Mouse (Mus musculus) MEL (cell line): ENCODE results near the gene Ankrd54. TPM values are rescaled to one million over a fixed set of nuclear protein-coding genes. Genes with fewer than 3 reads are reported as not detected.

Experiments
- polyA plus RNA-seq, 2 experiments: library from polyadenylated mRNA; stranded (reverse) in 1 of 2; unstranded in 1 of 2; fragments of >175 nt in 1 of 2; fragments of >200 nt in 1 of 2; gene quantifications; 2 replicates each; pipeline versions ENCODE4 v1.2.1 to v1.2.4; 2012; ENCODE audit warnings: low replicate concordance in 2 of 2, low read depth in 1 of 2; ENCODE audit not compliant: insufficient read length in 2 of 2, insufficient read depth in 1 of 2, missing spikeins in 1 of 2
- total RNA-seq: library from RNA; depleted of rRNA; stranded (reverse); fragments of 300-350 nt; gene quantifications from 2 replicates; pipeline ENCODE4 v1.2.3, GENCODE M21; 2012; rRNA removed

Gene Ankrd54
- total and polyA plus RNA-seq, 3 experiments: 42.3 to 62.2 TPM; not detected in 1

Other genes with a start within 250 kb of the Ankrd54 start
- 0.04 TPM in 1 of 2 replicates, not detected in the other for gene Cdc42ep1, start 220.3 kb downstream of the Ankrd54 start, total RNA-seq
- gene Cdc42ep1, start 220.3 kb downstream of the Ankrd54 start, polyA plus RNA-seq: 1 to 10 TPM in 1 of 2 experiments, not detected in 1; 1.7 TPM
- not detected in 2 replicates for gene Lgals2, start 207.4 kb downstream of the Ankrd54 start, total RNA-seq
- gene Lgals2, start 207.4 kb downstream of the Ankrd54 start, polyA plus RNA-seq: not detected
- 16.1 and 18.2 TPM in 2 replicates for gene Gga1, start 185.7 kb downstream of the Ankrd54 start, total RNA-seq
- gene Gga1, start 185.7 kb downstream of the Ankrd54 start, polyA plus RNA-seq: 10 to 100 TPM in 1 of 2 experiments, not detected in 1; 48.1 TPM
- gene Gm49510, start 163.2 kb downstream of the Ankrd54 start, total RNA-seq: 0.27 TPM in 1 of 2 replicates, not detected in the other
- under 1 TPM in 1 of 2 experiments, not detected in 1; 0.17 TPM for gene Gm49510, start 163.2 kb downstream of the Ankrd54 start, polyA plus RNA-seq
- 17.1 and 21.0 TPM in 2 replicates for gene Sh3bp1, start 163.1 kb downstream of the Ankrd54 start, total RNA-seq
- gene Sh3bp1, start 163.1 kb downstream of the Ankrd54 start, polyA plus RNA-seq: 10 to 100 TPM in 1 of 2 experiments, not detected in 1; 80.2 TPM
- 16.7 and 21.5 TPM in 2 replicates for gene Pdxp, start 149.0 kb downstream of the Ankrd54 start, total RNA-seq
- gene Pdxp, start 149.0 kb downstream of the Ankrd54 start, polyA plus RNA-seq: 10 to 100 TPM in 1 of 2 experiments, not detected in 1; 25.4 TPM
- gene Lgals1, start 136.2 kb downstream of the Ankrd54 start, total RNA-seq: 974 and 1,054 TPM in 2 replicates
- 1,000 to 10,000 TPM in 1 of 2 experiments, 100 to 1,000 TPM in 1; 646 to 1,010 TPM for gene Lgals1, start 136.2 kb downstream of the Ankrd54 start, polyA plus RNA-seq
- gene Nol12, start 128.0 kb downstream of the Ankrd54 start, total RNA-seq: 39.0 and 40.8 TPM in 2 replicates
- 100 to 1,000 TPM in 1 of 2 experiments, not detected in 1; 127 TPM for gene Nol12, start 128.0 kb downstream of the Ankrd54 start, polyA plus RNA-seq
- gene Triobp, start 115.2 kb downstream of the Ankrd54 start, total RNA-seq: 18.4 and 21.3 TPM in 2 replicates
- gene Triobp, start 115.2 kb downstream of the Ankrd54 start, polyA plus RNA-seq: 10 to 100 TPM in 1 of 2 experiments, not detected in 1; 31.3 TPM
- 28.2 and 33.5 TPM in 2 replicates for gene H1f0, start 34.4 kb downstream of the Ankrd54 start, total RNA-seq
- 100 to 1,000 TPM in 1 of 2 experiments, 10 to 100 TPM in 1; 46.8 to 213 TPM for gene H1f0, start 34.4 kb downstream of the Ankrd54 start, polyA plus RNA-seq
- 2.5 and 2.6 TPM in 2 replicates for gene Galr3, start 21.0 kb downstream of the Ankrd54 start, total RNA-seq
- gene Galr3, start 21.0 kb downstream of the Ankrd54 start, polyA plus RNA-seq: 1 to 10 TPM in 1 of 2 experiments, not detected in 1; 4.5 TPM
- 394 and 395 TPM in 2 replicates for gene Eif3l, start 12.3 kb upstream of the Ankrd54 start, total RNA-seq
- gene Eif3l, start 12.3 kb upstream of the Ankrd54 start, polyA plus RNA-seq: 100 to 1,000 TPM; 301 to 442 TPM
- gene Micall1, start 46.0 kb upstream of the Ankrd54 start, total RNA-seq: 4.1 and 4.8 TPM in 2 replicates
- 10 to 100 TPM in 1 of 2 experiments, not detected in 1; 13.5 TPM for gene Micall1, start 46.0 kb upstream of the Ankrd54 start, polyA plus RNA-seq
- 362 and 423 TPM in 2 replicates for gene Polr2f, start 78.1 kb upstream of the Ankrd54 start, total RNA-seq
- 100 to 1,000 TPM in 1 of 2 experiments, not detected in 1; 510 TPM for gene Polr2f, start 78.1 kb upstream of the Ankrd54 start, polyA plus RNA-seq
- gene 1700088E04Rik, start 78.4 kb upstream of the Ankrd54 start, total RNA-seq: 4.0 and 4.9 TPM in 2 replicates
- 1 to 10 TPM in 1 of 2 experiments, not detected in 1; 9.3 TPM for gene 1700088E04Rik, start 78.4 kb upstream of the Ankrd54 start, polyA plus RNA-seq
- gene Sox10, start 102.3 kb upstream of the Ankrd54 start, total RNA-seq: not detected in 2 replicates
- gene Sox10, start 102.3 kb upstream of the Ankrd54 start, polyA plus RNA-seq: not detected
- 17.6 and 20.8 TPM in 2 replicates for gene Pick1, start 166.3 kb upstream of the Ankrd54 start, total RNA-seq
- gene Pick1, start 166.3 kb upstream of the Ankrd54 start, polyA plus RNA-seq: 10 to 100 TPM in 1 of 2 experiments, not detected in 1; 24.3 TPM
- gene Gm49486, start 166.5 kb upstream of the Ankrd54 start, total RNA-seq: 0.12 and 0.16 TPM in 2 replicates
- under 1 TPM in 1 of 2 experiments, not detected in 1; 0.46 TPM for gene Gm49486, start 166.5 kb upstream of the Ankrd54 start, polyA plus RNA-seq
- 0.15 TPM in 1 of 2 replicates, not detected in the other for gene Slc16a8, start 191.9 kb upstream of the Ankrd54 start, total RNA-seq
- gene Slc16a8, start 191.9 kb upstream of the Ankrd54 start, polyA plus RNA-seq: under 1 TPM in 1 of 2 experiments, not detected in 1; 0.47 TPM
- 1.1 TPM in 1 of 2 replicates, not detected in the other for gene Baiap2l2, start 222.6 kb upstream of the Ankrd54 start, total RNA-seq
- gene Baiap2l2, start 222.6 kb upstream of the Ankrd54 start, polyA plus RNA-seq: under 1 TPM in 1 of 2 experiments, not detected in 1; 0.60 TPM